Mouse (Mus musculus): ENCODE results near the gene Cyp4f39.
"Not testable (repeated sequence)": the region's sequence is repeated elsewhere in the genome, so short reads cannot be mapped to it uniquely, and the experiment has no call there.

Cyp4f39 gene

DNA sequence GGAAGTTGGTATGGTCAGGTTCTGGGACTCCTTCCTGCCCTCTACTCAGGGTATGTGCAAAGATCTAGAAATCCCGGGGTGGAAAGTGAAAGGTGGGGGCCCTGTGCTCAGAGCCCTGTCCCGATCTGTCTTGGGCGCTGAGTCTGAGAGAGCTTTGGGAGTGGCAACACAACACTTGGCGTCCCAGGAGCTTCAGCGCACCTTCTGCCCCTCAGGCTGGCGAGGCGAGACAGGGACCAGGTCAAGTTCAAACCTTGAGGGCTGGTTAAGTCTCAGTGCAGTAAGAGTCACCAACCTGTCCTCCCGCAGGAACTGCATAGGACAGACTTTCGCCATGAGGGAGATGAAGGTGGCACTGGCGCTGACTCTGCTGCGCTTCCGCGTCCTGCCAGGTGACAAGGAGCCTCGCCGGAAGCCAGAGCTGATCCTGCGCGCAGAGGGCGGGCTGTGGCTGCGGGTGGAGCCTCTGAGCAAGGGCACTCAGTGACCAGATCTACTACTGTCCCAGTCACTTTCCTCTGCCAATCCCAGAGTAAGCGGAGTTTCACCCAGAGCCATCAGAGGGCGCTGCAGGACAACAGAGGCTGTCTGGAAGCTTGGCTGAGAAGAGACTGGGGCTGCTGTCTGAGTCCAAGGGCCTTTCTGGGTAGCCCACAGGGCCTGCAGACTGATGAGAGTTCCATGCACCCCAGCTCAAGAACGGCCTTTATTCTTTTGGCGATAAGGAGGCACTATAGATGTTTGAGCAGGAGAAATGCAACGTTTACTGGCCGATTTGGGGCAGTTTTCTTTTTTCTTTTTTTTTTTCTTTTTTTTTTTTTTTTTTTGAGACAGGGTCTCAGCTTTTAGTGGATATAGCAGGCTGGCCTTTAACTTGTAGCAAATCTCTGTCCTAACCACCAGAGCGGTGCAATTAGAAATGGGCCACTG lies 76.2 kb downstream of the Cyp4f39 start:
- DNase-seq (ENCODE audit: low spot score), result peak; percentile 94

- DNase-seq (ENCODE audit: low spot score), result not testable (repeated sequence)
Observed at GRCm38 (mm10) chr17:32532356-32532755, 79.8 kb downstream of the Cyp4f39 start.

- peak; percentile 28 for DNase-seq (ENCODE audit: low spot score)
Observed at GRCm38 (mm10) chr17:32534068-32534467, 81.5 kb downstream of the Cyp4f39 start.

GRCm38 (mm10) chr17:32536051-32536866 lies 83.7 kb downstream of the Cyp4f39 start, which contains the start of gene Cyp4f16:
TSS of gene Cyp4f16 (plus strand) at chr17:32536558.
- DNase-seq (ENCODE audit: low spot score), result peak; percentile 93

DNA sequence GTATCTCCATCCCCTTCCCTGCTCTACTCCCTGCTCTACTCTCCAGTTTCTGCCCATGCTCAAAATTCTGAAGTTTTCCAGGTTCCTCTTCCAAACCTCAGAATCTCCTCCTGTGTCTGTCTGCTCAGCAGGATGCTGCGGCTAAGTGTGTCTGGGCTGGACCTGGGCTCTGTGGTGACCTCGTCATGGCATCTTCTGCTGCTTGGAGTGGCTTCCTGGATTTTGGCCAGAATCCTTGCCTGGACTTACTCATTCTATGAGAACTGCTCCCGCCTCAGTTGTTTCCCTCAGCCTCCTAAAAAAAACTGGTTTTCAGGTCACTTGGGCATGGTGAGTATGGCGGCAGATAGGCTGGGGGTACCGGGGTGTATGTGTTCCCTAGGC lies 84.3 kb downstream of the Cyp4f39 start:
- DNase-seq (ENCODE audit: low spot score), result no peak

Measured in lung, postnatal 25 days (tissue).